Mouse (Mus musculus) cerebellum, adult 2 months (tissue): ENCODE measurements around the gene Trp63.

Experiments
- CTCF ChIP-seq: fragments of 200-500 bp; IDR thresholded peaks from 2 replicates; pipeline ENCODE4 v1.5.1; 2011; ENCODE audit warnings: low read depth, mild to moderate bottlenecking, control low read depth, low read length, moderate library complexity, borderline replicate concordance; ENCODE audit not compliant: insufficient read depth
- POLR2A ChIP-seq: fragments of 200-500 bp; IDR thresholded peaks from 2 replicates; pipeline ENCODE4 v1.6.1; 2011; ENCODE audit warnings: low read length, control low read depth, borderline replicate concordance; ENCODE audit not compliant: insufficient read depth

- no peak for TF ChIP-seq CTCF
- no peak for TF ChIP-seq POLR2A
These were observed 166.3 kb downstream of the Trp63 start for GRCm38 (mm10) chr16:25849593-25850464.
